Mouse (Mus musculus): ENCODE results near the gene Prkch. TPM values are rescaled to one million over a fixed set of nuclear protein-coding genes. Genes with fewer than 3 reads are reported as not detected.

The Prkch gene
- polyA plus RNA-seq, 1 experiment: 0.02 TPM

DNA sequence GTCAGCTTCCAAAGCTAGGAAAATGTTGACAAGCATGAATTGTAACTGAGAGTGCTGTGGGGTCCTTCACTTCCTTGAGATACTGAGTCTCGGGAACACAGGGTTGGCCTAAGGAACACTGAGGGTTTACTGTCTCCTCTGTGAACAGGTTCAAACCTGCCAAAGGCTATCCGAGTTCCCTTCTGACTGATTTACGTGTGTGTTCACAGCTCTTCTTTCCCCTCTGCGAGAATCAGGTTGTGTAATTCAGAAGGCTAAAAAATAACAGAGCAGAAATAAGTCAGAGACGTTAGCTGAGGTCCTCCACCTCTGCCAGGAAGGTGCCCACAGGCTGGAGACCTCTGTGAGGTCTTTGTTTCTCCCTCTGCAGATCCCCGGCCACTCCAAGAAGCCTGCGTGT is 148.3 kb downstream of the Prkch start:
- TF ChIP-seq FOSL1 (IDR thresholded peaks at IDR 0.05; ENCODE audit: insufficient read depth, low read length, poor library complexity, severe bottlenecking) (no peak), USF1 (IDR thresholded peaks at IDR 0.05; ENCODE audit: low read depth) (no peak), MYOD1 (IDR thresholded peaks at IDR 0.05; ENCODE audit: control insufficient read depth, insufficient read length, low read depth) (no peak), CTCF (IDR thresholded peaks at IDR 0.05; ENCODE audit: control insufficient read depth, insufficient read depth, insufficient read length) (no peak), MAX (IDR thresholded peaks at IDR 0.05) (no peak), MYOG (IDR thresholded peaks at IDR 0.05; ENCODE audit: control insufficient read depth, extremely low read depth, insufficient read length) (no peak), CEBPB (IDR thresholded peaks at IDR 0.05; ENCODE audit: low read depth) (no peak)
- H3K79me3 ChIP-seq (ENCODE audit: low read depth): no peaks in the 10 kb centered on the region
- H3K36me3 ChIP-seq (ENCODE audit: control insufficient read depth, insufficient read depth): no peaks in the 10 kb centered on the region
- no peak overlapping the region for H3K4me3 ChIP-seq (ENCODE audit: insufficient read depth, poor library complexity, severe bottlenecking)
- H3K27me3 ChIP-seq (ENCODE audit: control insufficient read depth, insufficient read depth, insufficient read length): no peaks in the 10 kb centered on the region
- H3ac ChIP-seq (ENCODE audit: control insufficient read depth, insufficient read length, low read depth): no peak overlapping the region
- H3K79me2 ChIP-seq (ENCODE audit: control insufficient read depth, insufficient read depth): no peaks in the 10 kb centered on the region

DNA sequence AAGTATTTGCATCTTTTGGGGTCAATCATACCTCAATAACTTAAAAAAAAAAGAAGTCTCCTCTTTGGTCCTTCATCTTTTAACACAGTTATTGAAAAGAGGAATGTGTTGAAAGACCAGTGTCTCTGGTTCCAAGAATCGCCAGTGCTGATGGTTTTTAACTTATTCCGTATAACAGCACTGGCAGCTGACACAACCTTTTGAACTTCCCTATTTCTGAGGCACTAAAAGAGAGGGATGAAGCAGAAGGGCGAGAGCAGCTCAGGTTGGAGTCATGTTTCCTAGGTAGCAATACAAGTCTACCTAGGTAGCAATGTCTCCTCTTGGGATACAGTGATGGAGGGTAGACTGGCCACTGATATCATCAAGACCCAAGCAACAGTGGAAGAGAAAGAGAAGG is 152.3 kb downstream of the Prkch start:
- Histone ChIP-seq H3K79me2 (ENCODE audit: control insufficient read depth, insufficient read depth) (no peaks in the 10 kb centered on the region), H3K79me3 (ENCODE audit: low read depth) (no peaks in the 10 kb centered on the region), H3K36me3 (ENCODE audit: control insufficient read depth, insufficient read depth) (no peaks in the 10 kb centered on the region), H3K27me3 (ENCODE audit: control insufficient read depth, insufficient read depth, insufficient read length) (no peaks in the 10 kb centered on the region), H3K4me3 (ENCODE audit: insufficient read depth, poor library complexity, severe bottlenecking) (no peak overlapping the region), H3ac (ENCODE audit: control insufficient read depth, insufficient read length, low read depth) (no peak overlapping the region)
- TF ChIP-seq CEBPB (IDR thresholded peaks at IDR 0.05; ENCODE audit: low read depth) (no peak), MAX (IDR thresholded peaks at IDR 0.05) (no peak), MYOG (IDR thresholded peaks at IDR 0.05; ENCODE audit: control insufficient read depth, extremely low read depth, insufficient read length) (no peak), FOSL1 (IDR thresholded peaks at IDR 0.05; ENCODE audit: insufficient read depth, low read length, poor library complexity, severe bottlenecking) (no peak), USF1 (IDR thresholded peaks at IDR 0.05; ENCODE audit: low read depth) (no peak), CTCF (IDR thresholded peaks at IDR 0.05; ENCODE audit: control insufficient read depth, insufficient read depth, insufficient read length) (no peak), MYOD1 (IDR thresholded peaks at IDR 0.05; ENCODE audit: control insufficient read depth, insufficient read length, low read depth) (no peak)

GRCm38 (mm10) chr12:73739611-73740219 is 155.1 kb downstream of the Prkch start:
- H3K4me3 ChIP-seq (ENCODE audit: insufficient read depth, poor library complexity, severe bottlenecking): no peak overlapping the region
- H3K36me3 ChIP-seq (ENCODE audit: control insufficient read depth, insufficient read depth): no peaks in the 10 kb centered on the region
- no peak overlapping the region for H3ac ChIP-seq (ENCODE audit: control insufficient read depth, insufficient read length, low read depth)
- no peak for TF ChIP-seq USF1 (IDR thresholded peaks at IDR 0.05; ENCODE audit: low read depth)
- TF ChIP-seq CEBPB (IDR thresholded peaks at IDR 0.05; ENCODE audit: low read depth): no peak
- no peak for TF ChIP-seq MYOD1 (IDR thresholded peaks at IDR 0.05; ENCODE audit: control insufficient read depth, insufficient read length, low read depth)
- no peak for TF ChIP-seq MAX (IDR thresholded peaks at IDR 0.05)
- no peak for TF ChIP-seq CTCF (IDR thresholded peaks at IDR 0.05; ENCODE audit: control insufficient read depth, insufficient read depth, insufficient read length)
- no peaks in the 10 kb centered on the region for H3K27me3 ChIP-seq (ENCODE audit: control insufficient read depth, insufficient read depth, insufficient read length)
- no peaks in the 10 kb centered on the region for H3K79me2 ChIP-seq (ENCODE audit: control insufficient read depth, insufficient read depth)
- H3K79me3 ChIP-seq (ENCODE audit: low read depth): no peaks in the 10 kb centered on the region

GRCm38 (mm10) chr12:73742577-73742976 is 158.0 kb downstream of the Prkch start:
- no peak overlapping the region for H3K4me3 ChIP-seq (ENCODE audit: insufficient read depth, poor library complexity, severe bottlenecking)
- H3K27me3 ChIP-seq (ENCODE audit: control insufficient read depth, insufficient read depth, insufficient read length): no peaks in the 10 kb centered on the region
- no peaks in the 10 kb centered on the region for H3K79me2 ChIP-seq (ENCODE audit: control insufficient read depth, insufficient read depth)
- TF ChIP-seq MAX (IDR thresholded peaks at IDR 0.05) (no peak), CTCF (IDR thresholded peaks at IDR 0.05; ENCODE audit: control insufficient read depth, insufficient read depth, insufficient read length) (no peak), CEBPB (IDR thresholded peaks at IDR 0.05; ENCODE audit: low read depth) (no peak), MYOD1 (IDR thresholded peaks at IDR 0.05; ENCODE audit: control insufficient read depth, insufficient read length, low read depth) (no peak), USF1 (IDR thresholded peaks at IDR 0.05; ENCODE audit: low read depth) (no peak), MYOG (IDR thresholded peaks at IDR 0.05; ENCODE audit: control insufficient read depth, extremely low read depth, insufficient read length) (no peak), FOSL1 (IDR thresholded peaks at IDR 0.05; ENCODE audit: insufficient read depth, low read length, poor library complexity, severe bottlenecking) (no peak)
- H3K79me3 ChIP-seq (ENCODE audit: low read depth): no peaks in the 10 kb centered on the region
- no peak overlapping the region for H3ac ChIP-seq (ENCODE audit: control insufficient read depth, insufficient read length, low read depth)
- no peaks in the 10 kb centered on the region for H3K36me3 ChIP-seq (ENCODE audit: control insufficient read depth, insufficient read depth)

- Histone ChIP-seq H3K27me3 (ENCODE audit: control insufficient read depth, insufficient read depth, insufficient read length) (no peaks in the 10 kb centered on the region), H3ac (ENCODE audit: control insufficient read depth, insufficient read length, low read depth) (no peak overlapping the region), H3K36me3 (ENCODE audit: control insufficient read depth, insufficient read depth) (no peaks in the 10 kb centered on the region), H3K79me3 (ENCODE audit: low read depth) (no peaks in the 10 kb centered on the region), H3K4me3 (ENCODE audit: insufficient read depth, poor library complexity, severe bottlenecking) (no peak overlapping the region), H3K79me2 (ENCODE audit: control insufficient read depth, insufficient read depth) (no peaks in the 10 kb centered on the region)
- TF ChIP-seq MAX (IDR thresholded peaks at IDR 0.05) (no peak), USF1 (IDR thresholded peaks at IDR 0.05; ENCODE audit: low read depth) (no peak), CEBPB (IDR thresholded peaks at IDR 0.05; ENCODE audit: low read depth) (no peak)
These were observed 158.5 kb downstream of the Prkch start for GRCm38 (mm10) chr12:73743087-73743486.

DNA sequence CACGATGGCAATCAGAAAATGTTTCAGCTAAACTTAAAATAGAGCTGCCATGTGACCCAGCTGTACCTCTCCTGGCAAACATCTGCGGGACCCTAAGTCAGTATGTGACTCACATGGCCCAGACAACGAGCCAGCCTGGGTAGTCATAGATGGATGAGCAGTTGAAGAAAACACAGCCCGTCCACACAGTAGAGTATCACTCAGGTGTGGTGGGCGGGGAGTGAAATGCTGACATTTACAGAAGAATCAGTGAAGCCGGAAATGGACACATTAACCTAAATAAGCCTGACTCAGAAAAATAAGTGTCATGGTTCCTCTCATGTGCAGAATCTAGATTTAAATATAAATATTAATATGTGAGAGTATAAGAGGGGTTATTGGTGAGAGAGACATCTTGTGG is 161.5 kb downstream of the Prkch start:
- H3ac ChIP-seq (ENCODE audit: control insufficient read depth, insufficient read length, low read depth): no peak overlapping the region
- H3K4me3 ChIP-seq (ENCODE audit: insufficient read depth, poor library complexity, severe bottlenecking): no peak overlapping the region
- no peaks in the 10 kb centered on the region for H3K79me3 ChIP-seq (ENCODE audit: low read depth)
- TF ChIP-seq CTCF (IDR thresholded peaks at IDR 0.05; ENCODE audit: control insufficient read depth, insufficient read depth, insufficient read length): no peak
- no peak for TF ChIP-seq MYOD1 (IDR thresholded peaks at IDR 0.05; ENCODE audit: control insufficient read depth, insufficient read length, low read depth)
- no peak for TF ChIP-seq MAX (IDR thresholded peaks at IDR 0.05)
- TF ChIP-seq USF1 (IDR thresholded peaks at IDR 0.05; ENCODE audit: low read depth): no peak
- no peak for TF ChIP-seq MYOG (IDR thresholded peaks at IDR 0.05; ENCODE audit: control insufficient read depth, extremely low read depth, insufficient read length)
- no peak for TF ChIP-seq CEBPB (IDR thresholded peaks at IDR 0.05; ENCODE audit: low read depth)
- no peak for TF ChIP-seq FOSL1 (IDR thresholded peaks at IDR 0.05; ENCODE audit: insufficient read depth, low read length, poor library complexity, severe bottlenecking)
- no peaks in the 10 kb centered on the region for H3K79me2 ChIP-seq (ENCODE audit: control insufficient read depth, insufficient read depth)
- no peaks in the 10 kb centered on the region for H3K36me3 ChIP-seq (ENCODE audit: control insufficient read depth, insufficient read depth)
- H3K27me3 ChIP-seq (ENCODE audit: control insufficient read depth, insufficient read depth, insufficient read length): no peaks in the 10 kb centered on the region
